Mouse (Mus musculus): ENCODE measurements at regions not wholly inside any gene's neighbourhood (a gene's known extent, or its start where the extent isn't known, plus 50 kb on each side); places are given as distances from the start of the nearest gene placed in this dataset.
A peak's percentile ranks its signal among the peaks of the same experiment; 100 is the strongest.

GRCm38 (mm10) chr4:70844742-70845141 lies 309.9 kb upstream of the Megf9 start:
- no peak for DNase-seq

GRCm38 (mm10) chr4:70810956-70811316 lies 276.1 kb upstream of the Megf9 start:
- DNase-seq: no peak

- peak in 1 of 2 experiments; percentile 1 for DNase-seq
Measured at GRCm38 (mm10) chr4:70810311-70810955, 275.6 kb upstream of the Megf9 start.

- DNase-seq: no peak
Measured at GRCm38 (mm10) chr4:70804925-70805342, 270.1 kb upstream of the Megf9 start.

- DNase-seq: no peak
Measured at GRCm38 (mm10) chr4:70798483-70798882, 263.7 kb upstream of the Megf9 start.

GRCm38 (mm10) chr4:70797935-70798334 lies 263.1 kb upstream of the Megf9 start:
- DNase-seq: no peak

GRCm38 (mm10) chr4:70783487-70783886 lies 248.7 kb upstream of the Megf9 start:
- DNase-seq: no peak

- DNase-seq: no peak
Measured at GRCm38 (mm10) chr4:70781591-70781990, 246.8 kb upstream of the Megf9 start.

GRCm38 (mm10) chr4:70776273-70776672 lies 241.5 kb upstream of the Megf9 start:
- DNase-seq: no peak

GRCm38 (mm10) chr4:70743425-70743824 lies 208.6 kb upstream of the Megf9 start:
- no peak for DNase-seq

- DNase-seq: no peak
Measured at GRCm38 (mm10) chr4:70742002-70742401, 207.2 kb upstream of the Megf9 start.

GRCm38 (mm10) chr4:70741121-70741520 lies 206.3 kb upstream of the Megf9 start:
- no peak for DNase-seq

- peak; percentile 47 to 54 for DNase-seq
Measured at GRCm38 (mm10) chr4:70709126-70709689, 174.4 kb upstream of the Megf9 start.

- DNase-seq: no peak
Measured at GRCm38 (mm10) chr4:70705128-70705752, 170.4 kb upstream of the Megf9 start.

- no peak for DNase-seq
Measured at GRCm38 (mm10) chr4:70700894-70701293, 166.1 kb upstream of the Megf9 start.

GRCm38 (mm10) chr4:70664181-70664580 lies 129.4 kb upstream of the Megf9 start:
- no peak for DNase-seq

GRCm38 (mm10) chr4:70621431-70621837 lies 86.6 kb upstream of the Megf9 start:
- DNase-seq: peak; percentile 11 to 58

GRCm38 (mm10) chr4:70619636-70620287 lies 85.0 kb upstream of the Megf9 start:
- DNase-seq: no peak

- DNase-seq: no peak
Measured at GRCm38 (mm10) chr4:70615794-70616193, 81.0 kb upstream of the Megf9 start.

- DNase-seq: no peak
Measured at GRCm38 (mm10) chr4:70614411-70614810, 79.6 kb upstream of the Megf9 start.

GRCm38 (mm10) chr4:70603209-70603852 lies 68.5 kb upstream of the Megf9 start:
- peak; percentile 4 to 33 for DNase-seq

- peak; percentile 5 to 22 for DNase-seq
Measured at GRCm38 (mm10) chr4:70601301-70601700, 66.5 kb upstream of the Megf9 start.

Data from adrenal gland, postnatal 36 days (tissue).